In the genomic region with DNA sequence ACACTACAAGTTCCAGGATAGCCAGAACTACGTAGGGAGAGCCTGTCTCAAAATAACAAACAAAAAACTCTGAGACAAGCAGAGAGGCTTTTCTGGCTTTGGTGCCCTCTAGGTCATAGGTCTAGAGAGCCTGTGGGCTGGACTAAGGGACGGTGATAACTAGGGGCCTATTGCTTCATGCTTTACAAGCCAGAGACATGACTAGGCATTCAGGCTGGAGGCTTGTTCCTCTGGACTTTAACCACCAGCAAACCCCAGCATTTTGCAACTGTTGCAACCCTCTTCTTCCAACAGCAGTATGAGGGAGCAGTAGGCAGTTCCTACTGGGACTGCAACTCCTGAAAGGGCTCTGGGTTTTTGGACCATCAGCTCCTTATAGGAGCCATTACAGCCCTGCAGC, we compare ENCODE assay signal across 11 mouse cellular contexts. TPM values are rescaled to one million over a fixed set of nuclear protein-coding genes. Genes with fewer than 3 reads are reported as not detected.
A peak's percentile ranks its signal among the peaks of the same experiment; 100 is the strongest.
DNase-seq lines count a peak whose midpoint lies in the region; ATAC-seq and TF ChIP-seq lines count a peak whose summit lies in the region.
"Had no signal": no experiment of that assay in that cellular context is flagged by ENCODE, and none has a peak within 500 bp of the region (broad histone marks: within the 10 kb centered on the region; RNA-seq: fewer than 3 reads in every experiment).

No protein-coding gene starts in this region.

- H3K27ac ChIP-seq in spleen, adult 2 months (ENCODE audit: insufficient read depth, low read length) = peak overlapping the region; percentile 88
- H3K27ac ChIP-seq in liver, embryonic 14.5 days = peak overlapping the region; percentile 69
- H3K27ac ChIP-seq in stomach, postnatal 0 days (replicated peaks) = no peak overlapping the region
- H3K27ac ChIP-seq: limb, embryonic 13.5 days had no signal

- H3K9ac ChIP-seq in liver, embryonic 14.5 days (replicated peaks) = no peak overlapping the region
- H3K9ac ChIP-seq in stomach, postnatal 0 days (ENCODE audit: low read length) = no peak overlapping the region
- H3K9ac ChIP-seq: forebrain, postnatal 0 days; limb, embryonic 13.5 days had no signal

- whole genome bisulfite sequencing in spleen, adult 2 months = 30% methylated on average over 2 of the region's 2 CpGs
- WGBS in liver, embryonic 14.5 days (ENCODE audit: insufficient replicate concordance) = 4% methylated on average over 2 of the region's 2 CpGs
- WGBS in stomach, postnatal 0 days = 70% methylated on average over 2 of the region's 2 CpGs

- TF ChIP-seq CTCF in spleen, adult 2 months (IDR thresholded peaks at IDR 0.05; ENCODE audit: extremely low read depth, insufficient read depth, insufficient read length, insufficient replicate concordance) = no peak
- no peak for TF ChIP-seq CTCF in liver, embryonic 14.5 days (IDR thresholded peaks at IDR 0.05; ENCODE audit: low read depth)
- TF ChIP-seq CTCF in stomach, postnatal 0 days (IDR thresholded peaks at IDR 0.05; ENCODE audit: low read depth) = no peak

- no peaks in the 10 kb centered on the region for H3K9me3 ChIP-seq in liver, embryonic 14.5 days (ENCODE audit: control insufficient read depth, low read length)
- no peaks in the 10 kb centered on the region for H3K9me3 ChIP-seq in stomach, postnatal 0 days (ENCODE audit: control insufficient read depth, low read length)

- H3K4me1 ChIP-seq in spleen, adult 2 months (ENCODE audit: control insufficient read depth, insufficient read depth, insufficient read length) = peaks cover 29% of the 10 kb centered on the region; the same call in 1 of the 2 replicates
- H3K4me1 ChIP-seq in liver, embryonic 14.5 days (replicated peaks; ENCODE audit: control insufficient read depth in 2 of 2, insufficient read depth in 2 of 2, low read length in 1 of 2) = peaks cover 36 to 45% of the 10 kb centered on the region in 2 experiments
- 0 out of 2 replicates have a peak, but pooled peaks cover 2% of the 10 kb centered on the region for H3K4me1 ChIP-seq in stomach, postnatal 0 days (replicated peaks; ENCODE audit: control insufficient read depth, insufficient read depth)

- no peak for DNase-seq in spleen, adult 2 months (ENCODE audit: low read depth in 1 of 2, low spot score in 2 of 2)
- DNase-seq in spleen, adult 12 weeks (ENCODE audit: low spot score) = no peak
- DNase-seq in liver, embryonic 14.5 days (ENCODE audit: low read depth in 3 of 3, low spot score in 3 of 3) = peak; percentile 58 to 69 (median 60)
- no peak for DNase-seq in stomach, postnatal 0 days (ENCODE audit: low spot score)
- no peak for DNase-seq in left cerebral cortex, adult 8-10 months (ENCODE audit: low spot score in 2 of 2)
- no peak for DNase-seq in thymus, adult 18-20 months
- DNase-seq: cerebellum, postnatal 10 days; forebrain, postnatal 0 days had no signal

- ATAC-seq in granulocyte monocyte progenitor cell, adult 5-6 weeks (replicated peaks; ENCODE audit: poor library complexity, severe bottlenecking) = peak; percentile 70
- peak; percentile 59 for ATAC-seq in liver, embryonic 14.5 days (ENCODE audit: insufficient read depth)
- peak; percentile 57 for ATAC-seq in stomach, postnatal 0 days (ENCODE audit: low FRiP score, low TSS enrichment)
- ATAC-seq: forebrain, postnatal 0 days; Patski had no signal

- no peak overlapping the region for H3K4me3 ChIP-seq in spleen, adult 2 months (ENCODE audit: extremely low read depth, insufficient read depth, insufficient read length)
- H3K4me3 ChIP-seq in liver, embryonic 14.5 days (ENCODE audit: insufficient read depth in 1 of 2, low read depth in 2 of 2, low read length in 2 of 2) = no peak overlapping the region
- H3K4me3 ChIP-seq in stomach, postnatal 0 days (ENCODE audit: low read depth, low read length) = no peak overlapping the region
- H3K4me3 ChIP-seq: limb, embryonic 13.5 days had no signal

- H3K4me2 ChIP-seq in liver, embryonic 14.5 days (ENCODE audit: low read depth) = peak overlapping the region; percentile 100
- H3K4me2 ChIP-seq in stomach, postnatal 0 days (replicated peaks; ENCODE audit: low read depth) = no peak overlapping the region
- H3K4me2 ChIP-seq: limb, embryonic 13.5 days had no signal

- no peaks in the 10 kb centered on the region for H3K27me3 ChIP-seq in spleen, adult 2 months (ENCODE audit: control insufficient read depth, insufficient read depth, low read length)
- H3K27me3 ChIP-seq in liver, embryonic 14.5 days (ENCODE audit: control insufficient read depth, insufficient read depth, low read length) = no peaks in the 10 kb centered on the region
- H3K27me3 ChIP-seq in stomach, postnatal 0 days (ENCODE audit: control insufficient read depth, insufficient read depth, low read length) = no peaks in the 10 kb centered on the region
- H3K27me3 ChIP-seq: Patski had no signal

- no peak for TF ChIP-seq POLR2A in spleen, adult 2 months (IDR thresholded peaks at IDR 0.05; ENCODE audit: low read depth, low read length)

- TF ChIP-seq EP300 in liver, embryonic 14.5 days (IDR thresholded peaks at IDR 0.05; ENCODE audit: low read depth) = peak; percentile 38; the same call in 1 of the 2 replicates
- TF ChIP-seq EP300 in stomach, postnatal 0 days (optimal IDR thresholded peaks at IDR 0.05) = no peak

- H3K36me3 ChIP-seq in spleen, adult 2 months (ENCODE audit: control insufficient read depth, insufficient read depth, low read length) = no peaks in the 10 kb centered on the region
- no peaks in the 10 kb centered on the region for H3K36me3 ChIP-seq in liver, embryonic 14.5 days (replicated peaks; ENCODE audit: control insufficient read depth, insufficient read depth, low read depth)
- no peaks in the 10 kb centered on the region for H3K36me3 ChIP-seq in stomach, postnatal 0 days (ENCODE audit: control insufficient read depth, insufficient read depth, low read length)
- H3K36me3 ChIP-seq: limb, embryonic 13.5 days had no signal

RNA-seq across cellular contexts. Expression of a gene that starts 1.5 kb away (rescaled TPM):
- polyA plus RNA-seq in spleen, adult 2 months (2012; rRNA removed) = 23.3 and 25.4 TPM in 2 replicates
- 63.2 and 74.8 TPM in 2 replicates for total RNA-seq in granulocyte monocyte progenitor cell, adult 5-6 weeks (2014; fragmentation: Nextera tagmentation)
- total RNA-seq in granulocyte monocyte progenitor cell, adult 5-6 weeks (2017) = 94.4 and 95.7 TPM in 2 replicates
- polyA plus RNA-seq in liver, embryonic 14.5 days (2012; rRNA removed) = 15.5 and 18.1 TPM in 2 replicates
- 5.8 and 7.0 TPM in 2 replicates for polyA plus RNA-seq in liver, embryonic 14.5 days (2014; fragmentation: Nextera tagmentation; extraction: Ambion mirVana)
- 3.2 and 3.4 TPM in 2 replicates for polyA plus RNA-seq in stomach, postnatal 0 days (2015; fragmentation: Nextera tagmentation; extraction: Ambion mirVana)
- 10 to 100 TPM in 1 of 4 experiments, 1 to 10 TPM in 3; 7.8 to 11.2 (median 9.8) TPM for total RNA-seq in left cerebral cortex, adult 8-10 months (2022)

Comparison
In these comparisons a context has a peak if more than half of its experiments do, and no peak if none do; other contexts are left out.
1. DNase-seq: peak in liver, embryonic 14.5 days (3 of 3); none in spleen, adult 2 months (0 of 2), spleen, adult 12 weeks (single experiment), stomach, postnatal 0 days (single experiment), left cerebral cortex, adult 8-10 months (0 of 2) and thymus, adult 18-20 months (0 of 2).
2. Peak in every context shown above with its lines, with median percentiles within 50 percentile points of each other: ATAC-seq.